Mouse (Mus musculus): ENCODE data around the gene Plk5. TPM values are rescaled to one million over a fixed set of nuclear protein-coding genes. Genes with fewer than 3 reads are reported as not detected.

The Plk5 gene
- polyA plus RNA-seq, 1 experiment from 2014 or later, result 0.63 TPM

DNA sequence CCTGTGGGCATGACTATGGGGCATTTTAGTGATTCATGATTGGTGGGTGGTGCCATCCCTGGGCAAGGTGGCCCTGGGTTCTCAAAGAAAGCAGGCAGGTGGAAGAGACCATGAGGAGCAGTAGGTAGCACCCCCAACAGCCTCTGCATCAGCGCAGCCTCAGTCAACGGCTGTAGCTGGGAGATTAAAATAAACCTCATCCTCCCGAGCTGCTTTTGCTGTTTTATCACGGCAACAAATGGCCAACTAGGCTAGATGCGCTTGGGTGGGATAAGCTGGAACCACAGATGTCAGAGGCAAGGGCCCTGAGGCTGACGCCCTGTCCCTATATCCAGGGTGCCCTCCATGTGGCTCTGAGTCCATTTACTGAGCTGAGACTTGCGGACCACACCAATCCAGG lies 28.4 kb downstream of the Plk5 start:
- no peak overlapping the region for H3K27ac ChIP-seq
- peak overlapping the region; percentile 85 for H3K4me2 ChIP-seq (replicated peaks)
- H3K4me1 ChIP-seq (replicated peaks), result peaks cover 37% of the 10 kb centered on the region
- no peaks in the 10 kb centered on the region for H3K9me3 ChIP-seq
- H3K9ac ChIP-seq, result peak overlapping the region; percentile 88; the same call in 1 of the 2 replicates
- ATAC-seq, result no peak
- H3K36me3 ChIP-seq, result peaks cover 25% of the 10 kb centered on the region
- 72% methylated on average over 7 of the region's 7 CpGs for WGBS
- H3K4me3 ChIP-seq (replicated peaks), result peak overlapping the region; percentile 89
- no peaks in the 10 kb centered on the region for H3K27me3 ChIP-seq (replicated peaks)

DNA sequence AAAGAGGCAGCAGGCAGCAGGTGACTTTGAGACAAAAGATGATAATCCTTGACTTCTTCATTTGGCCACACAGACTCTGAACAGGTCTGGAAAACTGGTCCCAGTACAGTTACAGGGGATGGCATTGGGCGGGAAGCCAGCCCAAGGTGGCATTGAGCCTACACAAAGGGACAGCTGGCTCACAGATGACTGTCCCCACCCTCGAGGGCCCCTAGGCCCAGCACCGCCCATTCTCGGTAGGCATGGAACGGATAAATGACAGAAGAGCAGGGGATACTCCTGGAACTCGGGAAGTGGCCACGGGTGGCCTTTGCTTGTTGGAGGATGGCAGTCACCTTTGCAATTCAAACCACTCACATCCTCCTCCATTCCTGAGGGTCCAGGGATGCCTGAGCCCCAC lies 29.1 kb downstream of the Plk5 start:
- Histone ChIP-seq H3K4me1 (replicated peaks) (peaks cover 37% of the 10 kb centered on the region), H3K27me3 (replicated peaks) (no peaks in the 10 kb centered on the region), H3K4me2 (replicated peaks) (peak overlapping the region; percentile 85), H3K4me3 (replicated peaks) (peak overlapping the region; percentile 89), H3K27ac (no peak overlapping the region; the same call in 1 of the 2 replicates), H3K36me3 (peaks cover 22% of the 10 kb centered on the region), H3K9ac (peak overlapping the region; percentile 88), H3K9me3 (no peaks in the 10 kb centered on the region)
- no peak for ATAC-seq
- 21% methylated on average over 7 of the region's 7 CpGs for WGBS

DNA sequence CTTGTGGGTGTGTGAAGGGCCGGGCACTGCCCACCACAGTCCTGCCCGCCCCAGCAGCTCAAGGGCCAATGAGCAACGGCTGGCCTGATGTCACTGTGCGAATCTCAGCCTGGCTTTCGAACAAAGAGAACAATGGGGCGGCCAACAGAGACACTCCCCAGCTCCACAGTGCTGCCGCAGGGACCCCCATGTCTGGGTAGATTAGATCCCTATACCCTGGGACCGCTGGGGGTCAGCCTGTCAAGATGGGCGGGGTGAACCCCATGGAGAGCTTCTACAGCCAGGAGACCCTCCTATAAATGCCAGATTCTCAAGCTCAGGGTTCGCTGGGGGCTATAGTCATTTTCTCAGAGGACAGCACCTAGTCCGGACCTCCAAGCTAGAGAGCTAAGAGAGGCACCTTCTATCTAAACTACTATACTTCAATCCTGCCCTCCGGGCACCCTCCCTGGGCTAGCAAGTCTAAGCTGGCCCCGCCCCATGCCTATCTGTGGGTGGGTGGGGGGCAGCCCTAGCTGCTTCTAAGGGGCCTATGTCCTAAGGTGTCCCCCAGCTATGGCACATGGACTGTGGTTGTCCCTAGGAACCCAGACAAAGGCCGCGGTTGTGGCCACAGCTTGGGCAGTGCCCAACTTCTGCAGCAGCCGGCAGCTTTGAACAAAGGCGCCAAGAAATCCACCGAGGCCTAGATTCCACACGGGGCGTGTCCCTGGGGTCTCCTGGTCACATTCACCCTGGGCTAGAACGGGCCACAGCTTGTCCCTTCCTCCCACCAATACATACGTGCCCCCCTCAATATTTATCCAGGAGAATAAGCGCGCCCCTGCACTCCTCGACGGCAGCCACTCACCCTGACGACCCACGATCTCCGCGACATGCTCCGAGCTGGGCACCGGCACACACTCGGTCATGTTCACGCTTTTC lies 29.8 kb downstream of the Plk5 start:
- H3K27ac ChIP-seq, result peak overlapping the region; percentile 74
- peaks cover 36% of the 10 kb centered on the region for H3K4me1 ChIP-seq (replicated peaks)
- peak; percentile 31 for ATAC-seq
- WGBS, result under 1% methylated on average over 34 of the region's 34 CpGs
- no peaks in the 10 kb centered on the region for H3K9me3 ChIP-seq
- H3K4me2 ChIP-seq (replicated peaks), result peak overlapping the region; percentile 85
- H3K4me3 ChIP-seq (replicated peaks), result peak overlapping the region; percentile 89
- H3K36me3 ChIP-seq, result peaks cover 19% of the 10 kb centered on the region
- H3K9ac ChIP-seq, result peak overlapping the region; percentile 88
- no peaks in the 10 kb centered on the region for H3K27me3 ChIP-seq (replicated peaks)

DNA sequence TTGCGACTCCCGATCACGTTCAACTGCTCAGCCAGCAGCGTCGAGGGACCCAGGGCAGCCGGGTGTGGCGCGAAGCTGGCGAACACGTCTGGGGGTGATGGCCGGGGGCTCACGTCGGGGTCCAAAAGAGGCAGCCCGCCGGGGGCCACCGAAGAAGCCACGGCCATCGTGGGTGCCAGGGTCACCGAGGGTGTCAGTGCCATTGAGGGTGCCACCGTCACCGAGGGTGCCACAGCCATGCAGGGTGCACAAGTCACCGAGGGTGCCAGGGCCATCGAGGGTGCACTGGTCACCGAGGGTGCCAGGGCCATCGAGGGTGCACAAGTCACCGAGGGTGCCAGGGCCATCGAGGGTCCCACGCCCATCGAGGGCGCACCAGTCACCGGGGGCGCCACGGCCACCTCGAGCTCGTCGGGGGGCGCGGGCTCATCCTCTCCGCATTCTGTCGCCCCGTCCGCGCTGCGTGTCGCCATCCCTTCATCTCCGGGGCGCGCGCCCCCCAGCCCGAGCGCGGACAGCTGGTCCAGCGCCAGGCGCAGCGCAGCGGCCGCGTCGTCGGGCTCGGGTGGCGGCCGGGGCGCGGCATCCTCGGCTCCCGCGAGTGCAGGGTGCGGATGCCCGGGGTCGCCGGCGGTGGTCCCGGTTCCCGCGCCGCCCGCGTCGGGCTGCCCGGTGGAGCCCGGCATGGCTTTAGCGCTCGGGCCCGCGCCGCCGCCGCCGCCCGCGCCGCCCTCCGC lies 30.6 kb downstream of the Plk5 start:
- ATAC-seq, result peak; percentile 15
- H3K4me1 ChIP-seq (replicated peaks), result peaks cover 34% of the 10 kb centered on the region
- no peaks in the 10 kb centered on the region for H3K27me3 ChIP-seq (replicated peaks)
- H3K4me3 ChIP-seq (replicated peaks), result peak overlapping the region; percentile 89
- H3K27ac ChIP-seq, result peak overlapping the region; percentile 74
- WGBS, result under 1% methylated on average over 75 of the region's 94 CpGs
- peak overlapping the region; percentile 85 for H3K4me2 ChIP-seq (replicated peaks)
- peak overlapping the region; percentile 88 for H3K9ac ChIP-seq
- no peaks in the 10 kb centered on the region for H3K9me3 ChIP-seq
- peaks cover 15% of the 10 kb centered on the region for H3K36me3 ChIP-seq

DNA sequence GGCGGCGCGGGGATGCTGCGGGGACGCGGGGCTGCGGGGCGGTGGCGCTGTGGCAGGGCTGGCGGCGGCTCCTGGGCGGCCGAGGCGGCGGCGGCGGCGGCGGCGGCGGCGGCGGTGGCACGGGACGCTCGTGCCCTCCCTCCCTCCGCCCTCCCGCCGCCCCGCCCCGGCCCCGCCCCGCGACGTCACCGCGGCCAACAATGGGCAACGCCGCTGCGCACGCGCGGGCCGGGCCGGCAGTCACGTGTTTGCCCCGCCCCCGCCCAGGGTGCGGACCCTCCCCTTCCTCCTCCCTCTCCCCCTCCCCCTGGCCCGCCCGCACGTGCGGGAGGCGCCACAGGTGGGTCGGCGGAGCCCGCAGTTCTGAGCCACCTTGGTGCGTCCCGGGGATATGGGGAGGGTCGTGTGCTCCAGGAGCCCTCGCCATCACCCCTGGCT lies 31.3 kb downstream of the Plk5 start, which contains the start of gene Mex3d:
TSS of gene Mex3d (minus strand) at position 138 of the 438 bp plus-strand sequence.
- H3K4me3 ChIP-seq (replicated peaks), result peak within 1 kb of the TSS; percentile 89
- peaks cover 14% of the 10 kb centered on the region for H3K36me3 ChIP-seq
- ATAC-seq, result peak; percentile 66
- peaks cover 34% of the 10 kb centered on the region for H3K4me1 ChIP-seq (replicated peaks)
- H3K9ac ChIP-seq, result peak within 1 kb of the TSS; percentile 88
- peak within 1 kb of the TSS; percentile 74 for H3K27ac ChIP-seq
- H3K9me3 ChIP-seq, result no peaks in the 10 kb centered on the region
- 2% methylated on average over 8 of the region's 61 CpGs for WGBS
- no peaks in the 10 kb centered on the region for H3K27me3 ChIP-seq (replicated peaks)
- H3K4me2 ChIP-seq (replicated peaks), result peak within 1 kb of the TSS; percentile 88

DNA sequence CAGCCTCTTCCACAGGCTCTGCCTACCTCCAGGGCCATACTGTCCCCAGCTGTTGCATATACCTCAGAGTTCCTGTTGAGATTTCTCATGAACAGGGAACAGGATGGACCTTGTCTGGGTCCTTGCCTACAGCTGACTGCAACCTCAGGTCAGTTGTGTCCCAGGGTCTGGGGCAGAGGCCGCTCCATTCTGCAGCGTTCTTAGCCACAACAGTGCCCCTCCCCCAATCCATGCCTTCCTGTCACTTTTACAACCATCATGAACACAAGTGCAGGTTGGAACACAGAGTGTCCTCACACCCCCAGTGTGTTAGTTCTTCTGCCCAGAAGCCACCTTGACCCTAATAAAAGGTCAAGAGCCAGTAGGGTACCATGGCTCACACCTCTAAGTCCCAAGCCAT lies 32.5 kb downstream of the Plk5 start:
- Histone ChIP-seq H3K9me3 (no peaks in the 10 kb centered on the region), H3K9ac (peak overlapping the region; percentile 73; the same call in 1 of the 2 replicates), H3K36me3 (peaks cover 21% of the 10 kb centered on the region), H3K4me3 (replicated peaks) (no peak overlapping the region), H3K4me1 (replicated peaks) (peaks cover 30% of the 10 kb centered on the region), H3K27ac (no peak overlapping the region), H3K4me2 (replicated peaks) (no peak overlapping the region), H3K27me3 (replicated peaks) (no peaks in the 10 kb centered on the region)
- ATAC-seq, result no peak
- 16% methylated on average over 2 of the region's 2 CpGs for WGBS

DNA sequence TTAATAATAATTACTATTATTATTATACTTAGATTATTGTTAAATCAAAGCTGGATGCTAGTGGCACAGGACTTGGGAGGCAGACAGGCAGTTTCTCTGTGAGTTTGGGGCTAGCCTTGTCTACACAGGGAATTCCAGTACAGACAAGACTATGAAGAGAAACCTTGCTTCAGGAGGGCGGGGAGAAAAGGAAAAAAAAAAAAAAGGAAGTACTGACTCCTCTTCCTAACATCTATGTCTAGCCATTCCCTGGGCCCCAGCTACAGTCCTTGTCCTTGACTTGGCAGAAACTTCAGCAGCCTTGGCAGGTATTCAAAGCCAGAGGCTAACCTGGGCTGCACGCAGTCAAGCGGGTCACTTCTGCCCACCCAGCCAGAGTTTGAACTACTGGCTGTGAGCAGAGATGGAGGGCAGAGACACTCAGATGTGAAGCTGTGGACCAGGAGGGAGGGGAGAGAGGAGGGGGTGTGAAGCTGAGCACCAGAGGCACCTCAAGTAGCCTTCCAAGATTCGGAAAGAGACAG lies 33.0 kb downstream of the Plk5 start:
- WGBS, result 61% methylated on average over 4 of the region's 4 CpGs
- Histone ChIP-seq H3K4me3 (replicated peaks) (no peak overlapping the region), H3K9ac (no peak overlapping the region), H3K27ac (no peak overlapping the region), H3K9me3 (no peaks in the 10 kb centered on the region), H3K4me1 (replicated peaks) (peaks cover 27% of the 10 kb centered on the region), H3K4me2 (replicated peaks) (no peak overlapping the region), H3K27me3 (replicated peaks) (no peaks in the 10 kb centered on the region), H3K36me3 (peaks cover 25% of the 10 kb centered on the region)
- ATAC-seq, result no peak

DNA sequence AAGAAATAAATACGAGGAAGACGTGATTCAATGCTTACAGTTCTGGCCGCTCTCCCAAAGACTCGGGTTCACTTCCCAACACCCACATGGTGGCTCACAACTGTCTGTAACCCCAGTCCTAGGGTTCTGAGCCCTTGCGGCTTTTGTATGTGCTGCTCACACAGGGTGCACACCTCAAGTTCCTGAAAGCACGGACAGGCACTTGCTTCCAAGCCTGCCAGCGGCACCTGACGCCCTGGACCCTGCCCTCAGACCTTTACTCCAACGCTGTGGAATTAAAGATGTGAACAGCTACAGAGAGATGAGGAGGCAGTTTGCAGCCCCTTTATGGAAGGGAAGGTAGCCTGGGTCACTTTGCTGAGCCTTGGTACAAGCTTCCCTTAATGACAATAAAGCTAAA lies 34.4 kb downstream of the Plk5 start:
- H3K27ac ChIP-seq, result no peak overlapping the region
- H3K36me3 ChIP-seq, result peaks cover 38% of the 10 kb centered on the region
- WGBS, result 65% methylated on average over 9 of the region's 9 CpGs
- ATAC-seq, result no peak
- H3K27me3 ChIP-seq (replicated peaks), result no peaks in the 10 kb centered on the region
- H3K4me3 ChIP-seq (replicated peaks), result no peak overlapping the region
- no peak overlapping the region for H3K4me2 ChIP-seq (replicated peaks)
- H3K9me3 ChIP-seq, result no peaks in the 10 kb centered on the region
- H3K4me1 ChIP-seq (replicated peaks), result peaks cover 12% of the 10 kb centered on the region
- no peak overlapping the region for H3K9ac ChIP-seq

DNA sequence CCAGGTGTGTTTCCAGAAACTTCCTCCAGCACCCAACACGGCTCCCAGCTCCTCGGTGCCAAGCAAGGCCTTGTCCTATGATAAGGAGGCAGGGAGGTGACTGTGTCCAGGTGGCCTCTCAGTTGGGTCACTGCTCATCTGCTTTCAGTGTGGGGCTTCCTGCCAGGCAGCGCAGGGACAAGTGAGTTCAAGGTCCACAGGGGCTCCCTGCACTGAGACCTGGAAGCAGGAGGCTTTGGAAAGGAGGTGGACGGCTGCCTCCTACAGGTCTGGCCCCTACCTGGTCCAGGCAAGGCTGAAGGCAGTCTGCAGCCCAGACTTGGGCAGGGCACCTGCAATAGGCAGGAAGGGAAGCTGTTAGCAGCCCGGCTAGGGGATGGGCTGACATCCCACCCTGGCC lies 36.4 kb downstream of the Plk5 start:
- H3K36me3 ChIP-seq, result peaks cover 38% of the 10 kb centered on the region
- no peaks in the 10 kb centered on the region for H3K27me3 ChIP-seq (replicated peaks)
- no peak overlapping the region for H3K9ac ChIP-seq
- no peak overlapping the region for H3K4me3 ChIP-seq (replicated peaks)
- H3K9me3 ChIP-seq, result no peaks in the 10 kb centered on the region
- no peak overlapping the region for H3K4me2 ChIP-seq (replicated peaks)
- H3K4me1 ChIP-seq (replicated peaks), result peaks cover 18% of the 10 kb centered on the region
- no peak overlapping the region for H3K27ac ChIP-seq
- WGBS, result 78% methylated on average over 5 of the region's 5 CpGs
- ATAC-seq, result no peak

DNA sequence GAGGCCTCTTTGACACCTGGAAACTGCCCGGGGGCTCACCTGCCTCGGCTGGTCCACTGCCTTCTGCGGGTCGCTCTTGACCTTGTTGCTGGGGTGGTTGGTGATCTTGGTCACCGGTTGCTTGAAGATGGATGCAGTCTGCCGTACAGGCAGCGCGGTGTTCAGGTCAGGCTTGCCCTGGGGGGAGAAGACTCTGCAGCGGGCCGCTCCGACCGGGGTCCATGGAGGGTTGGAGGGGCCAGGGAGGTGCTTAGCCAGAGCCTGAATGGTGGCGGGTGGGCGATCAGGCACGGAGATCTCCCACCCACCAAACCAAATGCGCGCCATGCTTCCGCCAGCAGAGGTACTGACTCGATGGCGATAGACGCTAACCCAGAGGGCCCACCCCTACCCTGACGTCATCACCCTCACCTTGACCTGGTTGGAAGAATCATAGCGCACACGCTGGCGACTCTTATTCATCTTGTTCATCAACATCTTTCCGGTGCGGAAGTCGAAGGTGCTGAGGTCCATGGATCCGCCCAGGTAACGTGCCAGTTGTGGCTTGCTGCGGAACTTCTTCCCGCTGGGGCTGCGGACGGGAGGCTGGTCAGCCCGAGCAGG lies 38.9 kb downstream of the Plk5 start:
- no peak for ATAC-seq
- Histone ChIP-seq H3K27ac (no peak overlapping the region), H3K27me3 (replicated peaks) (no peaks in the 10 kb centered on the region), H3K9me3 (no peaks in the 10 kb centered on the region), H3K4me3 (replicated peaks) (no peak overlapping the region), H3K36me3 (peaks cover 38% of the 10 kb centered on the region), H3K4me2 (replicated peaks) (no peak overlapping the region), H3K4me1 (replicated peaks) (peaks cover 16% of the 10 kb centered on the region), H3K9ac (no peak overlapping the region)
- 95% methylated on average over 35 of the region's 35 CpGs for WGBS

DNA sequence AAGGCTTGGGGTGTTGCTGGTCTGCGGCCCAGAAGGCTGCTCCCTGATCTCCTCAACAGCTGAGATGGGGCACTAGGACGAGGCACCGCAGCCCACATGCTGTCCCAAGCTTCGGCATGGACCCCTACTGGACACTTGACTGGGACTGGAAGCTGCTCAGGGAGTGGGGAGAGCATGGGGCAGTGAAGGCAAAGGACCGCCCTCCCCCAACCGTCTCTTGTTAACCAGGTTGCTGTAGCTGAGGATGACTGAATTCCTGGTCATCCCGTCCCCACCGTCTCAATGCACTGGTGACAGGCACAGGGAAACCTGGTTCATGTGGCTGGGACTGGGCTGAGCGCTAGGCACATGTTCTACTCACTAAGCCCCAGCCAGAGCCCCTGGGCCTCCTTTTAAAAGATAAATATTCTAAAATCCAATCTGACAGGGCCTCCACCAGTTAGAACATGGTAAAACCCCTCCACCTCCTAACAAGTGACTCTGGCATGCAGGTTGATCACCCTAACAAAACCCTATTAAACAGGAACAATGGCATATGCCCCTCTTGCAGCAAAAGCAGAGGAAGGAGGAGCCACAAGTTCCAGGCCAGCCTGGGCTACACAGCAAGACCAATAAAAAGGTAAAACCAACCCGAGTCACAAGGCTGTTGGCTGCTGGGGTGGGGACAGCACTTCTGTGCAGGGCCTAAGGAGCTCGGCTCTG lies 40.7 kb downstream of the Plk5 start:
- Histone ChIP-seq H3K9ac (peak overlapping the region; percentile 93; the same call in 1 of the 2 replicates), H3K9me3 (no peaks in the 10 kb centered on the region), H3K4me2 (replicated peaks) (peak overlapping the region; percentile 85), H3K27me3 (replicated peaks) (no peaks in the 10 kb centered on the region), H3K36me3 (peaks cover 41% of the 10 kb centered on the region), H3K4me1 (replicated peaks) (peaks cover 24% of the 10 kb centered on the region), H3K4me3 (replicated peaks) (peak overlapping the region; percentile 74), H3K27ac (peak overlapping the region; percentile 2; the same call in 1 of the 2 replicates)
- ATAC-seq, result no peak
- WGBS, result 85% methylated on average over 11 of the region's 11 CpGs

Measured in intestine, embryonic 15.5 days (tissue).